Mouse (Mus musculus) spleen, embryonic (tissue): Measurements from ENCODE around the gene Rpl9-ps1.

Source experiments
- CTCF ChIA-PET: fragments of 350-600 bp; sonication (Branson Sonifier 250); formaldehyde crosslinking; loops from one replicate; lab custom pipeline; 2022; lab: Charles Lee

The Rpl9-ps1 gene

GRCm38 (mm10) chr11:83645521-83645920 is at the start of gene Rpl9-ps1:
Rpl9-ps1 (minus strand) TSS chr11:83645621.
- CTCF ChIA-PET, result no interaction called here

GRCm38 (mm10) chr11:83692008-83692407 is 46.6 kb upstream of the Rpl9-ps1 start:
- CTCF ChIA-PET, result no interaction called here

- CTCF ChIA-PET, result no interaction called here
Measured at GRCm38 (mm10) chr11:83689918-83690317, 44.5 kb upstream of the Rpl9-ps1 start.

GRCm38 (mm10) chr11:83675665-83676064 is 30.2 kb upstream of the Rpl9-ps1 start:
- CTCF ChIA-PET, result no interaction called here

GRCm38 (mm10) chr11:83671743-83672142 is 26.3 kb upstream of the Rpl9-ps1 start:
- CTCF ChIA-PET, result interaction anchor here (0.5 kb wide), 1 partner anchor 9 kb away, joined by 3 read pairs; no protein-coding TSS in a partner anchor

- CTCF ChIA-PET, result no interaction called here
Measured at GRCm38 (mm10) chr11:83663532-83663931, 18.1 kb upstream of the Rpl9-ps1 start.

- CTCF ChIA-PET, result no interaction called here
Measured at GRCm38 (mm10) chr11:83662204-83662603, 16.8 kb upstream of the Rpl9-ps1 start, which contains the start of gene Ccl4. Ccl4 (plus strand) TSS chr11:83662584.

- CTCF ChIA-PET, result no interaction called here
Measured at GRCm38 (mm10) chr11:83658797-83659196, 13.4 kb upstream of the Rpl9-ps1 start.

GRCm38 (mm10) chr11:83657508-83657907 is 12.1 kb upstream of the Rpl9-ps1 start:
- CTCF ChIA-PET, result interaction anchor here (1.2 kb wide), 1 partner anchor 111 kb away, joined by 3 read pairs; no protein-coding TSS in a partner anchor

- CTCF ChIA-PET, result no interaction called here
Measured at GRCm38 (mm10) chr11:83654606-83655005, 9.2 kb upstream of the Rpl9-ps1 start.

GRCm38 (mm10) chr11:83649305-83649841 is 4.0 kb upstream of the Rpl9-ps1 start, which contains the start of gene Ccl3:
Ccl3 (minus strand) TSS chr11:83649355.
- CTCF ChIA-PET, result no interaction called here

GRCm38 (mm10) chr11:83646356-83647149 is 1.1 kb upstream of the Rpl9-ps1 start:
- CTCF ChIA-PET, result no interaction called here

- CTCF ChIA-PET, result no interaction called here
Measured at GRCm38 (mm10) chr11:83641216-83641615, 4.2 kb downstream of the Rpl9-ps1 start.

- CTCF ChIA-PET, result interaction anchor here (0.6 to 1.1 kb wide), 4 partner anchors 13 to 92 kb away, joined by 3 to 4 read pairs (median 4); no protein-coding TSS in a partner anchor
Measured at GRCm38 (mm10) chr11:83640141-83640540, 5.3 kb downstream of the Rpl9-ps1 start.

- CTCF ChIA-PET, result interaction anchor here (0.6 to 1.1 kb wide), 4 partner anchors 12 to 93 kb away, joined by 3 to 4 read pairs (median 4); no protein-coding TSS in a partner anchor
Measured at GRCm38 (mm10) chr11:83639533-83639932, 5.9 kb downstream of the Rpl9-ps1 start.

GRCm38 (mm10) chr11:83638934-83639333 is 6.5 kb downstream of the Rpl9-ps1 start:
- CTCF ChIA-PET, result no interaction called here

- CTCF ChIA-PET, result no interaction called here
Measured at GRCm38 (mm10) chr11:83636742-83637235, 8.6 kb downstream of the Rpl9-ps1 start.

GRCm38 (mm10) chr11:83634898-83635297 is 10.5 kb downstream of the Rpl9-ps1 start:
- CTCF ChIA-PET, result no interaction called here

- CTCF ChIA-PET, result interaction anchor here (0.7 to 1.0 kb wide), 2 partner anchors 14 to 16 kb away, joined by 3 to 4 read pairs; no protein-coding TSS in a partner anchor
Measured at GRCm38 (mm10) chr11:83634425-83634824, 11.0 kb downstream of the Rpl9-ps1 start.

GRCm38 (mm10) chr11:83632744-83633143 is 12.7 kb downstream of the Rpl9-ps1 start:
- CTCF ChIA-PET, result no interaction called here

GRCm38 (mm10) chr11:83631065-83631464 is 14.4 kb downstream of the Rpl9-ps1 start:
- CTCF ChIA-PET, result no interaction called here

GRCm38 (mm10) chr11:83630630-83631029 is 14.8 kb downstream of the Rpl9-ps1 start:
- CTCF ChIA-PET, result no interaction called here
